Mouse (Mus musculus): ENCODE data around the gene Aim2.
"Not testable (repeated sequence)": the region's sequence is repeated elsewhere in the genome, so short reads cannot be mapped to it uniquely, and the experiment has no call there.

Aim2 gene

DNA sequence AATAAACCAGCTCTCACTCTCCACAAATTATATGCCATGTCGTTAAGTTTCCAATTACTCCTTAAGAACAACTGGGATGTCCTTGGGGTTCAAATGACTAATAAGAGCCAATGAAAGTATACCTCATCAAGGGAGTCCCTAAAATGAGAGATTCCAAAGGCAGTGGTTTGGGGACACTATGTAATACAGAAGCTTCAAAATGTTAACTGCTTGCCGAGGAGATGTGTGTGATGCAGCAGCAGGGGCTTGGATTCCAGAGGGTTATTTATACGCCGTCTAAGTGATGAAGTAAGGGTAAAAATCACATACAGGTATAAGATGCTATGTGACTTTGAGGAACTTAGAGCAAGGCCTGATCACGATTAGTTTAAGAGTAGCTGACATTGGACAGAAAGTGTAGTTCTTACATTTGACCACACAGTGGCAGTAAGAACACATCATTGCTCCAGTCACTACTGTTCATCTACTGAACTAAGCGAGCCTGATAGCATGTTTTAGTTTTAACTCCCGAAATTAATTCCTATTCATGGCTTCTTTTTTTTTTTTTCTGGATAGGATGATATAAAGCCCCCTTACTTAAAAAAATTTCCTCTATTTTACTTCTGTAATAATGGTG lies 105.6 kb downstream of the Aim2 start:
- in situ Hi-C loops (cut with MseI, MboI): loop anchor here (10.0 to 25.0 kb wide), 5 partner anchors 649 to 1106 kb away; partner anchors contain the start of genes Olfr220 (in 1 of the 2) and Olfr231 (in 1 of the 2)

DNA sequence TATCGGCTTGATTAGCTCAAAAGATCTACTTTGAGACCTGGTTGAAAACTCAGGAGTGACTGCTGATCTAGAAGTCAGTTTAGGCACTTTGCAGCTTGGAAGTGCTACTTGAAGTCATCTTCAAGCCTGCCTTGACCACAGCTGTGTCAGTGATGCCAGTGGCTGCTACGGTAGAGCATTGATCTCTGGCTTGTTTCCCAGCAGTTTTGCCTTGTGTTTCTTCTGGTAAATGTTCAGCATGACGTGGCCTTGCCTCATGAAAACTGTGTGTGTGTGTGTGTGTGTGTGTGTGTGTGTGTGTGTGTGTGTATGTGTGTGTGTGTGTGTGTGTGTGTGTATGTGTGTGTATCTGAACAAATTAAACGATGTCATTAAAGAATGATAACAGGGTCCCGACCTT lies 106.1 kb downstream of the Aim2 start:
- in situ Hi-C loops (cut with MseI, MboI): loop anchor here (10.0 to 25.0 kb wide), 5 partner anchors 648 to 1106 kb away; partner anchors contain the start of genes Olfr220 (in 1 of the 2) and Olfr231 (in 1 of the 2)

DNA sequence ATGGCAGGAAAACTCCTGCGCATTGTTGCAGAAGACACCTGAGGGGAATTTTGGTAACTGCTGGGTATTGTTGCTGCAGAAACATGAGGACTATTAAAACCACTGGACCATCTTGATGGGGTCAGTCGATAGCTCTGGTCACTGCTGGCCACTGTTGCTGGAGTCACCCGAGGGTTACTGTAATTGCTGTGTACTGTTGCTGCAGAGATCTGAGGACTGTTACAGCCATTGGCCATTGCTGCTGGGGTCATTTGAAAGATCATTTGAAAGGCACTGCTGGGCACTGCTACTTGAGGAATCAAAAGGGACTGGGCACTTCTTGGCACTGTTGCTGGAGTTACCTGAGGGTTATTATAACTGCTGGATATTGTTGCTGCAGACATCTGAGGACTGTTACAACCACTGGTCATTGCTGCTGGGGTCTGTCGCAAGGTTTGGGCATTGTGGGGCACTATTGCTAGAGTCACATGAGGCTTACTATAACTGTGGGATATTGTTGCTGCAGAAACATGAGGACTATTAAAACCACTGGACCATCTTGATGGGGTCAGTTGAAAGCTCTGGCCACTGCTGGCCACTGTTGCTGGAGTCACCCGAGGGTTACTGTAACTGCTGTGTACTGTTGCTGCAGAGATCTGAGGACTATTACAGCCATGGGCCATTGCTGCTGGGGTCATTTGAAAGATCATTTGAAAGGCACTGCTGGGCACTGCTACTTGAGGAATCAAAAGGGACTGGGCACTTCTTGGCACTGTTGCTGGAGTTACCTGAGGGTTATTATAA lies 129.9 kb downstream of the Aim2 start:
- in situ Hi-C loops (cut with MseI, MboI): not testable (repeated sequence)

DNA sequence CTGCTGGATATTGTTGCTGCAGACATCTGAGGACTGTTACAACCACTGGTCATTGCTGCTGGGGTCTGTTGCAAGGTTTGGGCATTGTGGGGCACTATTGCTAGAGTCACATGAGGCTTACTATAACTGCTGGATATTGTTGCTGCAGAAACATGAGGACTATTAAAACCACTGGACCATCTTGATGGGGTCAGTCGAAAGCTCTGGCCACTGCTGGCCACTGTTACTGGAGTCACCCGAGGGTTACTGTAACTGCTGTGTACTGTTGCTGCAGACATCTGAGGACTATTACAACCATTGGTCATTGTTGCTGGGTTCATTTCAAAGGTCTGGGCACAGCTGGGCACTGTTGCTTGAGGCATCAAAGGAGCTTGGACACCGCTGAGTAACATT lies 130.5 kb downstream of the Aim2 start:
- in situ Hi-C loops (cut with MseI, MboI): not testable (repeated sequence)

DNA sequence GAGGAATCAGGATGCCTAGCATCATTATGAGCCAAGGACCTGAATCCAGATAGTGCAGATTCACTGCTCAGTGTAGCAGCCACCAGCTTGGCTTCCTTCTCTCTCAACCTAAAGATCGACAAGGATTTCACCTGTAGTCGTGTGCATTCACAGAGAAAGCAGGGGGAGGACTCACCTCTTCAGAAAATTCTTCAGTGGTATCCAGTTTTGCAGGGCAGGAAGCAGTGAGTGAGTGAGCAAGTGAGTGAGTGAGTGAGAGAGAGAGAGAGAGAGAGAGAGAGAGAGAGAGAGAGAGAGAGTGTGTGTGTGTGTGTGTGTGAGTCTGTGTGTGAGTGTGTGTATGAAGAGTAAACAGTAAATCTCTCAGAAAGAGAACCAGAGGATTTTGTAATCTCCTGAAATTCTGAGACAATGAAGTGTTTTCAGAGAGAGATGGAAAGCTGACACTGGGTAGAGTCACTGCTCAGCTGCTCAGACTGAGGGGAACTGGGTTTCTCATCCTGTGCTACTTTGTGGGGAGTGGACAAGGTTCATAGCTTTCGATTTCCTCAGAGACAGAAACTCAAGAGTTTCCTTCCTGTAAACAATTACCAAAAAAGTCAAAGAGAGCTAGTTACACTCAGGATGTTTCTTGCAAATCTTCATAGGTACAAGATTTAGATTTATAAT lies 140.3 kb downstream of the Aim2 start, which contains the start of gene Ifi206:
Gene Ifi206 (minus strand): TSS at position 230 of the 669 bp plus-strand sequence.
- in situ Hi-C loops (cut with MseI, MboI): not testable (repeated sequence)

DNA sequence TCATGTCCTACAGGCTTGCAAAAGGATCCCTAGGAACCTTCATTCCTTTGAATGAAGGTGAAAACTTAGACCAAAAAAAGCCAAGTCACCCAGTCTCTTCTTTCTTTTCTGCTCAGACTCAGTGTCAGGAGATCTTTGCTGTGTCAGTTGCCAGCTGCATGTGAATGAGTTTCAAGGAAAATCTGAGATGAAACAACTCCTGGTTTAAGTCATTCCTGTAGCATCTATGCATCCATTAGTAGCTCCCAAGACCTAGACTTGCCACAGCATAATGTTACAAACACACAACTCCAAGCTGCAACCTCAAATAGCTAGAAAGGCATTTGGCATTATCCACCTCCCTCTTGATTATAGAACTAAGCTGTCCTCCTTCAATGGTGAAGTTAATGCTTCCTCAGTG lies 140.8 kb downstream of the Aim2 start:
- in situ Hi-C loops (cut with MseI, MboI): not testable (repeated sequence)

DNA sequence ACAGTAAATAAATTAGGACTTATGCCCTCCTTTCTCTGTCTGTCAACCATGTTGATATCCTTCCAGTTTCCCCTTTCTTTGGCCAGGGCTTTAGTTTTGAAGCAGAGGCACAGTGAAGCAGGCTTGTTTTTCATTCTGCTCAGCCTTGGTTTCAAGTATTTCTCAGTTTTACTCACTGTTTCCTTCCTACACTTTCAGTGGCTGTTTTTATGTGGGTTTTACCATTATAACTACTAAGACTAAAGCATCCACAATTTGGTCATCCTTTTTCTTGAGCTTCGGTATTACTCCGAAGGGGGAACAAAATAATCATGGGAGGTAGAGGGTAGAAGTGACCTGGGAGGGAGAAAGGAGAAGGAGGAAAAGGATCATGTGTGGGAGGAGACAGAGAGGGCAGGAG lies 159.9 kb downstream of the Aim2 start:
- in situ Hi-C loops (cut with MseI, MboI): not testable (repeated sequence)
